Mouse (Mus musculus): ENCODE results near the gene Gm28047.

DNA sequence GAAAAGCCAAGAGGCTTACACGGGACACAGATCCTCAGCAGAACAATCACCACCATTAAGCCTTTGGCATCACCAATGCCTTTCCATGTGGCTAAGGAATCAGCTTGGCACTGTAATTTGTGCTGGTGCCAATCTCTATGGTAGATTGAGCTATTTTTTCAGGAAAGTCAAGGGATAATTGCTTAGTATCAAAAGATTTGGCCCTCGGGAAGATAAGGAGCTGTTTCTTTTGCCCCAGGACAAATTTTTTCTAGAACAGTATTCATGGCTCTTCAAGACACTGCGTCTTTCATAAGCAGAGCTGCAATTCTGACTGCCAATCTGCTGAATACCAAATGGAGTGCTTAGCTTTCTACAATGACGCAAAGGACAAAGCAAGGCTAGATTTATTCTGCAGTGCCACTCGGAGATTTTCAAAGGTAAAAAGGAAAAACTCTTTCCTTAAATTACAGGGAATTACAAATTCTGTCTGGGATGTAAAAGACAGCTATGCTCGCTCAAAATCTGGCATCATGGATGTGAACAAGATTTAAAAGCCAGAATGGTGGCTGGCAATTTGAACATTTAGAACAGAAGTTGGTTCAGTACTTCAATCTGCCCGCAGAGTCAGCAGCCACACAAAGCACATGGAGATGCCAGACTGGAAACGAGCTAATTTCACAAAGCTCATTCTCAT is 41.0 kb downstream of the Gm28047 start:
- TF ChIP-seq POLR2A (IDR thresholded peaks at IDR 0.05; ENCODE audit: borderline replicate concordance, low read depth, low read length) = no peak
- TF ChIP-seq CTCF (IDR thresholded peaks at IDR 0.05; ENCODE audit: low read depth, low read length) = no peak

Measured in bone marrow macrophage, adult 2 months (primary cell).